Mouse (Mus musculus) erythroid progenitor cell, adult 5-6 weeks (primary cell): ENCODE data around the gene Arsg. TPM values are rescaled to one million over a fixed set of nuclear protein-coding genes. Genes with fewer than 3 reads are reported as not detected.
A peak's percentile ranks its signal among the peaks of the same experiment; 100 is the strongest.

Source experiments
- ATAC-seq: replicated peaks from 2 replicates; pipeline ENCODE4 v1.8.0; 2016; ENCODE audit warnings: moderate number of reproducible peaks, mild to moderate bottlenecking, moderate TSS enrichment, inconsistent platforms; ENCODE audit not compliant: poor library complexity, low FRiP score, severe bottlenecking
- total RNA-seq, 2 experiments: library from RNA; stranded (forward) in 1 of 2; stranded (reverse) in 1 of 2; fragments of 150-400 nt in 1 of 2; fragments of 186-747, 209-891 nt in 1 of 2; gene quantifications; 2 replicates each; pipeline versions ENCODE4 v1.2.3 to v1.2.4; 2015 to 2017; ENCODE audit warnings: low replicate concordance in 2 of 2

Arsg gene
- total RNA-seq, 2 experiments from 2014 or later, result 0.91 to 2.9 TPM

DNA sequence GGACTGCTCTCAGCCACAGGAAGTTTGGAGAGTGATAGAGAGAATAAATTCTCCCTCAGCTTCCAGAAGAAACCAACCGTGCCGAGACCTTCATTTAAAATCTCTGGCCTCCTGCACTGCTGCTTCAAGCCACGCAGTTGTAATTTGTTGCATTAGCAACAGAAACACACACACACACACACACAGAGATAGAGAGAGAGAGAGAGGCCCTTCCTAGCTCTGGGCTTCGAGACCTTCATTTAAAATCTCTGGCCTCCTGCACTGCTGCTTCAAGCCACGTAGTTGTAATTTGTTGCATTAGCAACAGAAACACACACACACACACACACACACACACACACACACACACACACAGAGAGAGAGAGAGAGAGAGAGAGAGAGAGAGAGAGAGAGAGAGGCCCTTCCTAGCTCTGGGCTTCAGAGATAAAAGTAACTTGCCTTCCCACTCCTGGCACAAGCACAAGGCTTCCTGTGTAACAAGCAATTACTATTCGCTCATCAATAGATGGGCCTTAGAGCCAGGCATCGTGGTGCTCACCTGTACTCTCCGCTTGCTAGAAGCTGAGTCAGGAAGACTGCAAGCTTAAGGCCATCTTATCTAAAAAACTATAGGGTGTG, 19.8 kb downstream of the Arsg start:
- peak; percentile 79 for ATAC-seq

DNA sequence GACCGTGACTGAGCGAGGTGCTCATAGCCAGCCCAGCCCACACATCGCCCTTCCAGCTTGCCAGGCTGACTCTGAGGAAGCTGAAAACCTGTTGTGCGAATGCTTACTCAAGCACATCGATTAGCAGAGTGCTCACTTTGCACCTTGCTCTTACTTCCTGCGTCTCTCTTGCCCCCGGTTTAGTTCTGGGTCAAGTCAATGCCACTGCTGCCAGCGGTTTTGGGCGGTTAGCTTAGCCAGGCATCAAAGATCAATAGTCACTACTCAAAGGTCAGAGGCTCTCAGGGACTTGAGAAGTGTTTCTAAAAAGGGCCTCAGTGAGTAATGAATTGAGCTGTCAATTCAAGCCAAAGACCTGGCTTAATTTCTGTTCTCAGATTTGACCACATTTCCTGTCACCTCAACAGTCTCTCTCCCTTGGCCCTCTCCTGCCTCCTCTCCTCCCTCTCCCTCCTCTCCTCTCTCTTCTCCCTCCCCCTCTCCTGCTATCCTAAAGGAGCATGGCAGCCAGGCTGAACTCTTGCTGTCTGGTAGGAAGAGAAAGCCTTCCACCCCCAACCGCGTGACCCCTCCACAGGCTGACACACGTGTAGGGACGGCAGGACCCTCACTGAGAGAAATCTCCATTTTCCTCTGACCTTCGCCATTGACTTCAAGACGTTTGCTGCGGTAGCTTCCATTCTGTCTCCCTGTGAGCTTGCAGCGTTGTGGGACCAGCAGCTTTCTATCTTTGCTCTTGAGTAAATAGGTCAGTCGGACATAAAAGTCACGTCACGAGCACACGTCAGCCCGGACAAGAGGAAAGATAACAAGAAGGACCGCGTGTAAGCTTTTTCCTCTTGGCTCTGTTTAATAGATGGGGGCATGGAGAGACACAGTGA, 22.0 kb downstream of the Arsg start:
- no peak for ATAC-seq

DNA sequence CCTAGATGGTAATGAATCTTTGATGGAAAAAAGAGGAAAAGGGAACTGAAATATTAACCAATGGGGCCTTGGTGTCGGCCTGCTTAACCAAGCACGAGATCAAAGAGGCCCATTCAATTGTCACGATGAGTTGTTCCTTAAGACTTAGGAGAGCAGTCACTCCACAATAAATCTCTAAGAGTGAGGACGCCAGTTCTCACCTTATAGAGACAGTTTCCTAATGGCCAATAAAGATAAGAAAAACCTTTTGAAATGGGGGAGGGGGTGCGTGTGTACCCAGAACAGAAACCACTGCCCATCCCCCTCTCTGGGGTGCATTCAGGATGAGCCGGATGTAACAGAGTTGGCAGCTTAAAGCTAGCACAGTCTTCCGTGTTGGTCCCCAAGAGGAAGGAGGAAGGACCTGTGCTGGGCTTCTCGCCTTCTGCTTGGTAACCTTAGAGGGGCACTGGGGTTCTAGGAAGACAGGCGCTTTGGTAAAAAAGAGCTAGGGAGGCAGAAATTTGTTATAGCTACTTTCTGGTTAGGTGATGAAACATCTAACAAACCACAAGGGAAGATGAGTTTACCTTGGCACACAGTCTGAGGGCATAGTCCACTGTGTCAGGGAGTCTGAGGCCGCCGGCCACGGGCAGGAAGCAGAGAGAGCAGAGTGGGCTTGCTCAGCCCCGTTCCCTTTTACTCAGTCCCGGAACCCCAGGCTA, 22.7 kb downstream of the Arsg start:
- ATAC-seq, result no peak

GRCm38 (mm10) chr11:109496475-109496993, 23.4 kb downstream of the Arsg start:
- no peak for ATAC-seq

DNA sequence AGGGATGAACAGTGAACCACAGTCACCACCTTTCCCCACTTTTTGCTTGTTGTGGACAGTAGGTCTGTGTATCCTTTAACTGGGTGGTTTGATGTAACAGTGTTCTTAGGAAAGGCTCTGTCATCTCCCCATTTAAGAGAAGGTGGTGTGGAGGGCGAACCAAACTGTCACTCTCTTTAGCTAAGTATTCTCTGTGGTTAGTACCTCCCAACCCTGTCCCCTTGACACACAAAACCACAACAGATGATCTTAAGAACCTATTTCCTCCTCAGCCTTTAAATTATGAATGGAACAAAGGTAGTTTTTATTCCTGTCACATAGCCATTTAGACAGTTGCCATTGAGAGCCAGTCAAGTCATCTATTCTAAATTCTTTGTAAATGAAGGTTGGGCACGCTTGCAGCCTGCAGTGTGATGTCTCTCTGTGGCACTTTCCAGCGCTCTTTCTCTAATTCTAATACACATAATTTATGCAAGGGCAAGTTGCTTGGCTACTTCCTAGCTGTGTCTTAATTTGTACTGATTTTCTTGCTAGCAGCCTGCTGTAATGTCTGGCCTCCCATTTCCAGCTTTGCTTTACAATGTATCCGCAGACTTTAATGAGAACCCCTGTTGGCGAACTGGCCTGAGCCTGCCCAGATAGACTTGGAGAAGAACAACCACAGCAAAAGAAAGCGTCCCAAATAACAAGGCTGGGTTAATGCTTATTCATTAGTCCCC, 24.0 kb downstream of the Arsg start:
- no peak for ATAC-seq

DNA sequence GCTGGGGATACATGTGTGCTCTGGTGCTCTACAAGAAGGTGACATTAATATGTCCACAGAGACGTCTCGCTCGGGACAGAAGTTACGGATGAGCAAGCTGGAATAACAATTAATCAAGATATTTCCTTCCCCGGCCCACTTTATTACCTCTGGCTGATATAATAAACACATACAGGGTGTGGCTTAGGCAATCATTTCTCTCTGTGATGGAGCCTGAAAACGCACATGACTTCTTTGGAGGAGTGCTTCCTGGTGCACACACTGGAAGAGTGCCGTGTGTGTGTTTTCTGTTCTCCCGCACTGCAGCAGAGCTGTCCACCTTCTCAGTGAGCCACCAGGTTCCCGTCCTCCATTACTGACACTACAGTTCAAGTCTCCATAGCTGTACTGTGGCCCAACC, 24.8 kb downstream of the Arsg start:
- ATAC-seq, result no peak

- no peak for ATAC-seq
Observed at GRCm38 (mm10) chr11:109500206-109500605, 27.0 kb downstream of the Arsg start.

GRCm38 (mm10) chr11:109504977-109505376, 31.8 kb downstream of the Arsg start:
- ATAC-seq, result no peak

DNA sequence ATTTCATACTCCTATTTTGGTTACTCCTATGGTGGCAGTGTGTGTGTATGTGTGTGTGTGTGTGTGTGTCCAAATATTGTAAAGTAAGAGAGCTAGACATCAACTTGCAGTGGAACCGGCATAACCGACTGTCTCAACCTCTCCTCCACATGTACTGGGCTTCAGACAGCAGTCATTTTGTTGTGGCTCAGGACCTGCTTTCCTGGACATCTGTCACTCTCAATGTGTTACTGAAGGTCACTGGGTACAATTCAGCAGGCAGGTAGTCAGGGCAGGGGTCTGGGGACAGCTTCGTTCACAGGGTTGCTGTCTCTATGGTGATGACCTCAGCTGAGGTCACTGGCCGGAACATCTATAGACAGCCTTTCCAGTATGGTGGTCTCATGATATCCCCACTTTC, 32.6 kb downstream of the Arsg start:
- no peak for ATAC-seq

DNA sequence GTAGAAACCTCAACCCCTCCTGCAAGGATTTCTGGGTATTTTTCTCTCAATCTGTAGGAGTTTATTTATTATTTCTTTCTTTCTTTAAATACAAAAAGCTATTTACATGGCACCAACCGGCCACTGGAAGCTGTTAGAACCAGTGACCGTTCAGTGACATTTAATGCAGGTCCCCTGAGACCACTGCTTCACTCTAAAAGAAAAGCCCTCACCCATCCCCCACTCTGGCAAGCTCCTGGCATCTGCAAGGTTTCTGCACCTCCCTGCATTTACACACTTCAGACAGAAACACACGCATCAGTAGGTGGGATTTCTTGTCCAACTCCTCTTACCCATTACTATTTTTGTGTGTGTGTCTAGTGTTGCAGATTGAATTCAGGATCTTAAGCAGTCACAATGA, 33.9 kb downstream of the Arsg start:
- no peak for ATAC-seq

DNA sequence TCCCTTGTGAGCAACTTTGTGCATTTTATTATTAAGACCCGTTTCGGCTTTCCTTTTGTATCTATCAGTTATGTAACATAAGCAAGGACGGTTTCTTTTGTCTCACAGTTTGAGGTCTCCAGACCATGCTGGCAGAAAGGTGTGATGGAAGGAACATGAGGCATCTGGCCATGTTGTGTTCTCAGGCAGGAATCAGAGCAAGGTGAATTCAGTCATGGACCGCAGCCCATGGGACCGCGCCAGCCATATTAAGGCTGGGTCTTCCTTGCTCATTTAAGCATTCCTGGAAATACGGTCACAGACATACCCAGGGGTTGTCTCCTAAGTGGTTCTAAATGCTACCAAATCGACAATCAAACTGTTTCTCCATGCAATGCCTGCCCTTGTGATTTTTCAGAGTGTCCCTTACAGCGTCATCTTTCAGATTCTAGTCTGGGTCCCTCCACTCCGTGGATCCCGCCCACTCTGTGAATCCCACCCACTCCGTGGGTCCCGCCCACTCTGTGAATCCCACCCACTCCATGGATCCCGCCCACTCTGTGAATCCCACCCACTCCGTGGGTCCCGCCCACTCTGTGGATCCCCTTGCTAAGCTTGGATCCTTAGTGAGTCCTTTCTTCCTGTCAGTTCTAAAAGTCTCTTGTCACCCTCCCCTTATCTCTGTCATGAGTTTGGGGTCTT, 40.0 kb downstream of the Arsg start:
- ATAC-seq, result no peak

DNA sequence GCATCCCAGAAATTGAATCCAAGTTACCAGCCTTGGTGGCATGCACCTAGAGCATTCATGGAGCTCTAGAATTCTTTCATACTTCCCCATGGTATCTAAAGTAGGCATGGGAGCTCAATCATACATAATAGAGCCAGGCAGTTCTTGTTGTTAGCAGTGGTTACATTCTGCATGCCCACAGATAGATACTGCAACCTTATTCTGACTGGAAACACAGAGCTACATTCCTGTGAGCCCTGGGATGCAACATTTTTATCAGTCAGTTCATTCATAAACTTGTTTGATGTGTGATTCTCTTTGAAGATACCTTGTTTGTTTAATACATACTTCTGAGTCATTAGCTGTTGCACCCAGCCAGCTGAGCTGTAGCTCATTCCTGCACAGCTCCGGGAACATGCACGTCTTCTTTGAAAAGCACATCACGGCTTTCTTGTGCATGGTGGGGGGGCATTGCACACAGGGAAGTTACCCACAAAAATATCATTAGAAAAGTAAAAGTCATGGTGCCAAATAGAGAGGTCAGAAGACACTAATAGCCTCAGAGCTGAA, 41.0 kb downstream of the Arsg start:
- ATAC-seq, result no peak

- no peak for ATAC-seq
Observed at GRCm38 (mm10) chr11:109517330-109517729, 44.2 kb downstream of the Arsg start.

GRCm38 (mm10) chr11:109517816-109518215, 44.6 kb downstream of the Arsg start:
- ATAC-seq, result peak; percentile 90

DNA sequence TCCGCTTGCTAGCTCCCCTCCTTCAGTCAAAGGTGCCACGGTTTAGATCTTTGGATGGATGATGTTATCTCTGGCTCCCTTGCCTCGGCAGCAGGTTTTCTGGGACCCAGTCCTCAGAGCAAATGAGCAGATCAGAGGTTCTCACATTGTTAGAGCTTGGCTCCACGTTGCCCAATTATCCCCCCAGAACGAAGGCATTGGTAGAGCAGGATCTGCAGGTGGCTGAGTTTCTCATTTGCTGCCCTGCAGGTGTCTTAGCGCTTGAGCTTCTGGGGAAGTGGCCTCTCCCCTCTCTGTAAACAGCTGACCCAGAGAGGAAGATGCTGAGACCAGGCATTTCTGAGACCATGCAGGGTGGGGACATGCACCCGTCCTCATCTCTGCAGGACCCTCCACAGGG, 47.8 kb downstream of the Arsg start:
- ATAC-seq, result no peak

GRCm38 (mm10) chr11:109524869-109525268, 51.7 kb downstream of the Arsg start:
- no peak for ATAC-seq

DNA sequence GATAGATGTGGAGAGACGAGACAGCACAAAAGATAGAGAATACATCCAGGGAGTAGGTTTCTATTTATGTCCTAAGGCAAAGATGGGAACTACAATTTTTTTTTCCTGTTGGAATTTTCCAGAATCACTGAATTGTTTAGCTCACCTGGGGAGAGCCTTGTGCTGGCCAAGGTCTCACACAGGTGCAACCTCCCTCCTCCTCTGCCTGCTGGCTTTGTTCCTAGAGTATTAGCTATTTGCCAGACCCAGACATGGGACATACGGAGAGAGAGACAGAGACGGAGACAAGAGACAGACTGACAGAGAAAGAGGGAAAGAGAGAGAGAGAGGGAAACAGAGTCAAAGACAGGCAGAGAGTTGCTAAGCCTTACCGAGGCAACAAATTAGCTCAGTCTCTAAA, 52.4 kb downstream of the Arsg start:
- ATAC-seq, result no peak

- no peak for ATAC-seq
Observed at GRCm38 (mm10) chr11:109530030-109530429, 56.9 kb downstream of the Arsg start.

DNA sequence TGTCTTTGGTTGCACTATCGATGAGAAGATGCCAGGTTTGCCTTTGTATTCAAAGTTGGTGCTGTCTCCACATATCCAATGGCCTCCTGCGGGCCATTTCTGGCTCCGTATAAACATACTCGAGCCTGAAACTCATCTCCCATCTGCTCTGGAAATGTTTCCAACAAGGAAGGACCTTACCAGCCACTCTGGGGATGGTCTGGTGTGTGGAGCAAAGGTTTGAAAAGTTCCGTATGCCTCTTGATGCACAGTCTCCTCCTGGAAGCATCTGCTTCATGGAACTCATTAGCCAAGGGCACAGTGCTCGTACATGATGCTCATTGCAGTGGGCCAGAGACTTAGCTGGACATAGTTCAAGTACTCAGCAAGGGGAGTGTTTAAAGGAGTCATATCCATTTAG, 62.8 kb downstream of the Arsg start:
- ATAC-seq, result no peak
